Mouse (Mus musculus): ENCODE results near the gene Sez6l2.
A peak's percentile ranks its signal among the peaks of the same experiment; 100 is the strongest.
"Not testable (repeated sequence)": the region's sequence is repeated elsewhere in the genome, so short reads cannot be mapped to it uniquely, and the experiment has no call there.

Sez6l2 gene

DNA sequence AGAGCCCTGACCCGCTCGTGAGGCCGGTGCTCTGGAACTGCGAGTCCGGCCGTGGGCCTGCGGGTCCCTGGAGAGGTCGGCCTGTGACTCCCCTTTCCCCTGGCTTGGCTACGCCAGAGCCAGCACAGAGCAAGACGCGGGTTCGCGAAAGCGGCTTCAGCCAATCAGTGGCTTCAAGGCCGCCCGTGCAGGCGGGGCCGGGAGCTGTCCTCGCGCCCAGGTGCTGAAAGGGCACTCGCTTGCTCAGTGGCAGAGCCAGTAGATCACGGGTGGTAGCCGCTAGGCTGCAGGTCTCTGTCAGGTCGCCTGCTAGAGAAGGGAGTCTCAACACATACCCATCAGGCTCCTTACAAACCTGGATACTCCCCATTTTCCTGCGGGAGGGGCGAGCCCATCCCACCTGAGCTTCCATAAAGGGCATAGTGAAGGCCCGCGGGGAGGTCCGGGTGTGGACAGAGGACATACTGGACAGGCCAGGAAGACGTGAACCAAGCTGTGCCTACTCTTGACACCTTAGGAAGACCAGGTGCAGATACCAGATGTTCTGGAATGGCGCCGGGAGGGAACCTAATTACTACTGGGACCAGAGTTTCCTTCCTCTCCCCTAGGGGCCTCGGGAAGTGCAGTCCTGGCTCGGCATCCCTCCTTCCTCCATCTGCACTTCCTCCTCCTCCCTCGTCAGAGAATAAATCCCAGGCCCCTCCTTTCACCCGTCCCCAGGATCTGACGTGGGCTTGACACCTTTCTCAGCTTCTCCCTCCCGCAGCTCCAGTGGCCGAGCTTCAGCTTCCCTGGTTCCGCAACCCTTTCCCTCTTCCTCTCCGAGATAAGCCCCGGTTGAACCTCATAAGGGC is at the start of gene Sez6l2:
Gene Sez6l2, plus strand, starts transcription at position 771 of the 854 bp plus-strand sequence.
- DNase-seq (ENCODE audit: low read depth in 2 of 2, low spot score in 2 of 2) = peak; percentile 72 to 84

DNA sequence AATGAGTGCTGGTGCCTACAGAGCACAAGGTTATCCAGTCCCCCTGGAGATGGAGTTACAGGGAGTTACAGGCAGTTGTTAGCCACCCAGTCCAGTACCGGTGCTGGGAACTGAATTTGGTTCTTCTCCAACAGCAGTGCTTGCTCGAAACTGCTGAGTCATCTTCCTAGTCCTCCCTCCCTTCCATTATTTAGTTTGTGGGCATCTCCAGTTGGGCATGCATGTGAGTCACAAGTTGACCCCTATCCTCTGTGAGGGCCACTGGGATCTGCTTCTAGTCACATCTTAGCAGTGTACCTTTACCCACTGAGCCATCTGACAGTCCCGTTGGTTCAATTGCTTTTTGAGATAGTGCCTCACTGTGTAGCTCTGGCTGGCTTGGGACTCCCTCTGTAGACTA is 44.8 kb upstream of the Sez6l2 start:
- no peak for DNase-seq (ENCODE audit: low read depth in 2 of 2, low spot score in 2 of 2)

DNA sequence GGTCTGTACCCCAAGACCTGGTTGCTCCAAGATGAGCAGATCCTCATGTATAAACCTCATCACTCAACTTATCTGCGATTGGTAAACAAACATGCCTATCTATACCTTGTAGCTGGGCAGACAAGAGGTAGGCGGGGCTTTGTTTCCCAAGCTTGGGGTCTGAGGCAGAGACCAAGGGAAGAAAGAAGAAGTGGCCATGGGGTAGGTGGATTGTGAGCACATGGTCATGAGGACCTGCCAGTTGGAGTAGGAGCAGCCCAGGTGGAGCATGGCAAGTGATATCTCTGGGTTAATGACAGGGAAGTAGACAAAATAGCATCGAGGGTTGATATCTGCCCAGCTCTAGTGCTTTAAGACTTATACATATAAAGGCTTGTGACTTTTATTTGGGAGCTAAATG is 35.5 kb upstream of the Sez6l2 start:
- DNase-seq (ENCODE audit: low read depth in 2 of 2, low spot score in 2 of 2) = no peak

DNA sequence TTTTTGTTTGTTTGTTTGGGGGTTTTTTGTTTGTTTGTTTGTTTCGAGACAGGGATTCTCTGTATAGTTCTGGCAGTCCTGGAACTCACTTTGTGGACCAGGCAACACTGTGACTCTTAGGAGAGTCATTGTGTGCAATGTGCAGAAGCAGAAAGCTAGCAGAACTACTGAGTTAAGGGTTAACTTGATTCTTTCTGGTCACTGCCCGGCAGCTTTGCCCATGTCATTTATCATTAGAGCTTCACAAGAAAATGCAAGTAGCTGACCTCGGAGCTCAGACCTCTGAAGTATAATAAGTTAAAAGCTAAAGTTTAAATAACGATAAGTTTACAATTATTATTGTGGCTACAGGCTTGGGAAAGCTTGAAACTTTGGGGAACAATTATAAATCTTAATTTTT is 32.0 kb upstream of the Sez6l2 start:
- DNase-seq (ENCODE audit: low read depth in 2 of 2, low spot score in 2 of 2) = not testable (repeated sequence)

DNA sequence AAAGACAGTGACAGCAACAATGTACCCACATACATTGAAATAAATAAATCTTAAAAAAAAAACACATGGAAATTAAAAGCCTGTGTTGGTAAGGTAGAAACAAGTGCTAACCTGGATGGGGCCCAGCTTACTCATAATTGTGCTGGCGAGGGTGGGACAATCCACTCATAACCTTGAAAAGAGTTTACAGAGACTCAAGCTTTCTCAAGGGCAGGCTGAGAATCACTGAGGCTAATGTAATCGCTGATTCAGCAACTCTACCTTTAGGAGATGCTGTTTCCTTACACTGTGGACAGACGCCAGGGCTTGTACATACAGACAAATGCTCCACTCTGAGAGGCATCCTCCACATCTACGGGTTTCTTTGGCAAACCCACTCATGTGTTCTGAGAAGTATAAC is 30.4 kb upstream of the Sez6l2 start:
- no peak for DNase-seq (ENCODE audit: low read depth in 2 of 2, low spot score in 2 of 2)

DNA sequence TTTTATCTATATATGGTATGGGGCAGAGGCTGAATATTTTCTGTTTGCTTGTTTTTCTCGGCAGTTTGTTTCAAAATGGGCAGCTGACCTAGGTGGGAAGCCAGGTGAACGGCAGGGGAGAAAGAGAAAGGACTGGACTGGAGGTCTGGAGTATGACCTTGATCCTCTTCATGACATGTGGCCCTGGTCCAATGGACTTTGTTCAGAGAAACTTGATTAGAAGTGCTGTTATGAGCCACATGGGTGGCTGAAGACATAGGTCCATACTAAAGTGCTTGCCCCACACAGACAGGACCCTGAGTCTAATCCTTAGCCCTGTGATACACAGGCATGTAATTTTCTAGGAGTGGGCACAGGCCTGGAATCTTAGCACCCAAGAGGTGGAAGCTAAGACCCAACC is 28.8 kb upstream of the Sez6l2 start:
- DNase-seq (ENCODE audit: low read depth in 2 of 2, low spot score in 2 of 2) = no peak

DNA sequence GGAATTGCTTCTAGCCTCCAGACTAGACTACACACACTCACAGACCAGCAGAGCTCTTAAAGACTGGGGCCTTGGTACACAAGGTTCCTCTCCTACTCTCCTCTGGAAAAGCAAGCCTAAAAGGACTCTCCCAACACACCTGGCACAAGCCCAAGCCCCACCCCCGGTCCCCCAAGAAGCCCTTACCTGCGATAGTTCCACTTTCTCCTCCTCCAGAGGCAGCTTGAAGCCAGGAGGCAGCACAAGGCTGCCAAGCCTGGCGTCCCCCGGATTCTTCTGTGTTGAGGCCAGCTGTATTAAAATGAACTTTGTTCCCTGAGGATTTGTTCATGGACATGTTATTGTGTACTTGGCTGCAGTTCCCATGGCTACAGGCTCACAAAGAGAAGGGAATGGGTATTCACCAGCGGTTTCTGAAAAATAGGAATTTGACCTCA is 27.7 kb upstream of the Sez6l2 start, which contains the start of gene Tmem219:
Gene Tmem219, minus strand, starts transcription at position 294 of the 437 bp plus-strand sequence.
- no peak for DNase-seq (ENCODE audit: low read depth in 2 of 2, low spot score in 2 of 2)

DNA sequence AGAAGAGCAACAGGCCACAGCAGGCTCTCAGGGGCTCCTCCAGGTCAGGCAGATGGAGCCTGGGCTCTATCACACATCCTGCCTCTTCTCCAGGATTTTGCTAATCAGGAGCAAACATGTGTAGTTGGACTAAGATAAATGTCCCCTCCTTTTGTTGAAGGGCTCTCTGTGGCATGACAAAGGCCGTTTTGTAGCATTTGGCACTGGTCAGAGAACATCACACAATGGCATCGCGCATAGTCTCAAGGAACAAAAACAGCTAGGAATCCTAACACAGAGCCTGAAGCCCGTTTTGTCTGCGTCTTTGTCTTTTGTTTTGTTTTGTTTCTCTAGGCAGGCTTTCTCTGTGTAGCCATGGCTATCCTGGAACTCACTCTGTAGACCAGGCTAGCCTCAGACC is 26.4 kb upstream of the Sez6l2 start:
- DNase-seq (ENCODE audit: low read depth in 2 of 2, low spot score in 2 of 2) = no peak

DNA sequence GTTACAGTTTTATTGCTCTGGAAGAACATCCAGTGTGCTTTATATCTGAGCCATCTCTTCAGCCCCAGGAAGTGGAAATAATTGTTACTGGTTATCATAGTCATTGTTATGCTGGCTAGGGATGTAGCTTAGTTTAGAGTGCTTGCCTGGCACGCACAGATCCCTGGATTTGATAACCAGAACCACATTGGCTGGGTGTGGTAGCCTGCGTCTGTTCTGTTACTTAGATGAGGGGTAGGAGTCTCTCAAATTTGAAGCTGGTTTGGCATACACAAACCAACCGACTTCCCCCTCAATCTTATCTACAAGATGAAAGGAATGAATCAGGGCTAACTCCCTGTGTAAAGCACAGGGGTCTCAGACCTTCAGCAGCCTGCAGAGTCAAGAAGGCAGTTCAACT is 24.1 kb upstream of the Sez6l2 start:
- DNase-seq (ENCODE audit: low read depth in 2 of 2, low spot score in 2 of 2) = no peak

DNA sequence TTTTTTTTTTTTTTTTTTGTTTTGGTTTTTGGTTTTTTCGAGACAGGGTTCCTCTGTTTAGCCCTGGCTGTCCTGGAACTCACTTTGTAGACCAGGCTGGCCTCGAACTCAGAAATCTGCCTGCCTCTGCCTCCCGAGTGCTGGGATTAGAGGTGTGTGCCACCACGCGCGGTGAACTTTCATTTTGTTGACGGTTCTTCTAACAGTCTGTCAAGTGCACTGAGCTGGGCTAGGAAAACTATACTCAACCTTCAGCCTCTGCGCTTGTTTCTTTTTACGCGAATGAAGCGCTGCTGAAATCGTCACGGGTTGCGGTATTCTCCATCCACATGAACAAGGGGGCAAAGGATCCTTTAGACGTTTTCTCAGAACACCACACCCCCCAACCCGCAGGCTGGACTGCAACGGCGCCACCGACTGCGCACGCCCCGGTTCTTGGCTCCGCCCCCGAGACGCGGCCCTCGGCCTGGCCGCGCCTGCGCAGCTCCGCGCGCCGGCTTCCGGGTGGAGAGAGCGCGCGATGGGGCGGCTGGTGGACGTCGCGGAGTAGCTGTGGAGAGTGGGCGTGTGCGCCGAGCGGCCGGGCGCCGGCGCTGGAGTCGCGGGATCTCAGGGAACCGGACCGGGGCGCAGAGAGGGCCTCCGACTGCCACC is 21.9 kb upstream of the Sez6l2 start, which contains the start of gene Kctd13:
Gene Kctd13, plus strand, starts transcription at position 496 of the 654 bp plus-strand sequence.
- DNase-seq (ENCODE audit: low read depth in 2 of 2, low spot score in 2 of 2) = peak; percentile 88 to 92

DNA sequence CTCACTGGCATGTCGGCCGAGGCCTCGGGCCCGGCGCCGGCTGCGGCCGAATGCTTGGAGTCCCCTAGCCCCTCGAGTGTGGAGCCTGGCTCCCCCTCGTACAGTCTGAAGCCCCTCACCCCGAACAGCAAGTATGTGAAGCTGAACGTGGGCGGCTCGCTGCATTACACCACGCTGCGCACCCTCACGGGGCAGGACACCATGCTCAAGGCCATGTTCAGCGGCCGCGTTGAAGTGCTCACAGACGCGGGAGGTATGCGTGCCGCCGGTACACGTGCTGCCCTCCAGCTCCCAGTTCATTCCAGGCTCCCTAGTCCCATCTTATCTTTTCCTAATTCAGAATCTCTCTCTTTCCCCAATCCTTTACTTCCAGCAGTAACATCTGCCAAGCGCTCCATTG is 21.3 kb upstream of the Sez6l2 start:
- DNase-seq (ENCODE audit: low read depth in 2 of 2, low spot score in 2 of 2) = no peak

DNA sequence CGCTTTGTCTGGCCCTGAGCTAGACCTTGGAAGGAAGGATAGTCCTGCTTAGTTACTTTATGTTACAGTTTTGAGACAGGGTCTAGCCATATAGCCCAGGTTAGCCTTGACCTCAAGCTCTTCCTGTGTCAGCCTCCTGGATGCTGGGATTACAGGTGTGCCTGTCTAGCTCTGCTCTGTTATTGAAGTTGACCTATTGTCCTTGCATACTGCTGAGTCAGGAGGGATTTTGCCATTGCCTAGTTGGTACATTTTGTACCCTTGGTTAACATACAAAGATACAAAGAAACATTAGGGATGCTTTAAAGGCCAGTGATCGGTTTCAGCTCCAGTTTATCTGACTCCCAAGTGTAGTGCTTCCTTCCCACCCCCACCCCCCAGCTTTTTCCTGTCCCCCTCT is 17.7 kb upstream of the Sez6l2 start:
- DNase-seq (ENCODE audit: low read depth in 2 of 2, low spot score in 2 of 2) = no peak

DNA sequence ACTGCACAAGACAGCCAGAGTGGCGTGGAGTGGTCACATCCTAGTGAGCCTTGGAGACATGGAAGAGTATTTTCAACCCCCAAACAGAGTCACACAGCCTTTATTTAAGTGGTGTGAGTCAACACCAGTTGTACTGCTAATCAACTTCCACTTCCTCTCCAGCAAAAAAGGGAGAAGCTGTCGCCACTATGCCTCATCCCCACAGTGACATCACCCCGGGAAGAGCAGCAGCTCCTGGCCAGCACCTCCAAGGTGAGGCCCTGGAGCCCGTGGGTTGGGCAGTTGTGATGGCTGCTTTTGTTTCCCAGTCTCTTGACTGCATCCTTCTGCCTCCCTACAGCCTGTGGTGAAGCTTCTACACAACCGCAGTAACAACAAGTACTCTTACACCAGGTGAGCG is 9.2 kb upstream of the Sez6l2 start:
- no peak for DNase-seq (ENCODE audit: low read depth in 2 of 2, low spot score in 2 of 2)

DNA sequence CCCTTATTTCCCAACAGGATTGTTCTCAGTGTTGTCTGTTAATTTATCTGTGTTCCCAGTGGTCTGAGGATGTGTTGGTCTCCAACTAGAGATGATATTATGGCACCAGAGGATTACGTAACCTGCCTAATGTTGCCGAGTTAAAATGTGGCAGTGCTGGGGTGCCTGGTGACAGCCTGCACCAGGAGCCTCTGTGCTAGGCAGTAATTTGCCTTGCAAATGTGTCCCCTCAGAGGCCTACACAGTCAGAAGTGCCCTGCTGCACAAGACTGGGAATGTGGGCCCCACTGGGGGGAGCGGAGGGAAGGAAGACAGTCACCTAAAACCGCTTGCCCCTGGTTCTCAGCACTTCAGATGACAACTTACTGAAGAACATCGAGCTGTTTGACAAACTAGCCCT is 8.6 kb upstream of the Sez6l2 start:
- DNase-seq (ENCODE audit: low read depth in 2 of 2, low spot score in 2 of 2) = no peak

DNA sequence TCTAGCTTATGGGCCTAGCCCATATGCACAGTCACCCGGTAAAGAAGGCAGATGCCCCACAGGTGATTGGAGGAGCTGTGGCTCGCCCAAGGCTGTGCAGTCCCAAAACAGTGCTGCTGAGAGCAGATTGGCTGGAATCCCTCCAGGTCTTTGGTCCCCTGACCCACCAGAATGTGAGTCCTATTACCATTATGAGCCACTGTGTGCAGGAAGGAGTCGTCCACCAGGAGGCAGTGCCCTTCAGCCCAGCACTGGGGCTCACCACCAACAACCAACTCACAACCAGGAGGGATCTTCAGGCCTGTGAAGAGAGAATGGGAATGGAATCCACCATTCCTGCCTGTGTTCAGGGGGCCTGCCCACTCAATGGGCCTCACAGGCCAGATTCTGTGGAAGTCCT is 3.8 kb upstream of the Sez6l2 start:
- peak; percentile 21 to 37 for DNase-seq (ENCODE audit: low read depth in 2 of 2, low spot score in 2 of 2)

DNA sequence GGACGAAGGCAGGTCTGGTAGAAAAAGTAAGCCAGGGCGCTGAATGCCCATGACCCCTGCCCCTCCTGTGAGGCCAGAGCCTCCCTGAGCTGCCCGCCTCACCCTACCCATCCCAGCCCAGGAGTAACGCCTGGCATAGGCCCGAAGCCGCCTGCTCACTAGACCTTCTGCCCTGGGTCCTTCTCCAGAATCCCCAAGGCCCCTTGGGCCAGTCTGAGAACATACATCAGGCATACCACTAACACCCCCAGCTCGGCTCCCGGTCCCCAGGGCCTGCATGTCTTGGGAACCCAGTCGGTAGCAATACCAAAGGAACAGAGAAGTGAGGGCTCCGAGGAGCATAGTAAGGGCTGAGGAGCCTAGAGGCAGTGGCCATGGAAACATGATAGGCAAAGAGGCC is 1.7 kb upstream of the Sez6l2 start:
- no peak for DNase-seq (ENCODE audit: low read depth in 2 of 2, low spot score in 2 of 2)

DNA sequence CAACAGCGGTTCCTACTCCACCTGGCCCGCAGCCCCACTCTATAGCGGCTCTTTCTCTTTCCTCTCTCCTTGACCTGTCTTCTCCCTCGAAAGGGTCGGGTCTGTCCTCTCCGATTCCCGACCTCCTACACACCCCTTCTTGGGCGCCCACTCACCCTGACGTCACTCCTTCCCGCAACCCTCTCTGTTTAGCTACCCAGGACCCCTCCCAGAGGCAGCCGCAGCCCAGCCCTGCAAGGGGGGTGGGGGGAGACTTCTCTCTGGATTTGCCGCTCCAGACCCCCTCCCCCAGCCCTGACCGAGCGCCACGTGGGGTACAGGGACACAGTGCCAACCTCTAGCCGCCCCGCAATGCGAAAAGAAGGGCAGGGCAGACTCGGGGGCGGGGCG is 965 bp upstream of the Sez6l2 start, which contains the start of gene Asphd1:
Gene Asphd1, minus strand, starts transcription at position 180 of the 390 bp plus-strand sequence.
- no peak for DNase-seq (ENCODE audit: low read depth in 2 of 2, low spot score in 2 of 2)

DNA sequence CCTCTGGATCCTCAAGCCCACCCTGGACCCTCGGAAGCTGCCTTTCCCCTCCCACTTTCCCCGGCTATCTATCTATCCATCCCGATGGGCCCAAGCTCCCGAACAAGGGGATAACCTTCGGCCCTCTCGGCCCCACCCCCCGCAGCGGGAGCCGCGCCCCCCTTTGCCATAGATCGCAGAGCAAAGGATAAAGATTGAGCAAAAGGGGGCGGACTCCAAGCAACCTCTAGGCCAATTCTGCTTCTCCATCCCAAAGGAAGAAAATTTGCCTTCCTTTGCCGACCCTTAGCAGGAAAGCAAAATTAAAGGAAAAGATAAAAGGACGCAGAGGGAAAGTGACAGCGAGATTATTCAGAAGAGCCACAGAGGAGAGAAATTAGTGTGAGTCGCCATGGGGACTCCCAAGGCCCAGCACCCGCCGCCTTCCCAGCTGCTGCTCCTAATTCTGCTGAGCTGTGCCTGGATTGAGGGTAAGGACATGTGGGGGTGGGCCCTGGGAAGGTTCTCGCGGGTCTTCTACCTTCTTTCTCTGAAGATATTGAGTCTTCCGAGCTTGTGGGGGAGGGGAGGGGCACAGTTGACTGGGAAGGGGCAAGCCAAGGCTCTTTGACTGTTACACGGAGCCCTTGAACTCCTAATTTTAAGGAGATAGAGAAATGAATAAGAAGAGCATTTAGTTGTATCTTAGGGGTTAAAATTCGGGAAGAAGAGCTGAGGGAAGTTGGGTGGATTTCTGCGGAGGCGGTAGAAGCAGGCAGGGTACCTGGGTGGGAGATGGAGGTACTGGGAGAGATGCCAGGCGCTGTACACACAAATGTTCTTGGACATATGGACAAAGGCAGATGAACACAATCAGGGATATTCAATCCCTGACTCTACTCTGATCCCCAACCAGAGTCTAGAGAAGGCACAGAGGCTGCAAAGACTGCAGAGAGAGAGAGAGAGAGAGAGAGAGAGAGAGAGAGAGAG is 568 bp downstream of the Sez6l2 start:
- DNase-seq (ENCODE audit: low read depth in 2 of 2, low spot score in 2 of 2) = no peak

DNA sequence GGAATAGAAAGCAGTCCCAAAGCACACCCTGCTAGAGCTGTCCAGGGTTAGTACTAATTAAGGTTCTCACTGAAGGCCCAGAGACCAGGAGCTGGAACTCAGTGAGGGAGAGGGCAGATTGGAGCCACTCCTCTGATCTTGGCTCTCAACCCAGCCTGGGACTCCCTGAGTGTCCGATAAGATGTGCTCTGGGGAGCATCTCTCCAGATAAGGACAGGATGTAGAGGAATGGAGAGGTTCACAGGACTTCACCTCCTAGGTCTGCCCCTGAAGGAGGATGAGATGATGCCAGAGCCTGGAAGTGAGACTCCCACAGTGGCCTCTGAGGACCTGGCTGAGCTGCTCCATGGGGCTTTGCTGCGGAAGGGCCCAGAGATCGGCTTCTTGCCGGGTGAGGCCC is 1.4 kb downstream of the Sez6l2 start:
- DNase-seq (ENCODE audit: low read depth in 2 of 2, low spot score in 2 of 2) = no peak

DNA sequence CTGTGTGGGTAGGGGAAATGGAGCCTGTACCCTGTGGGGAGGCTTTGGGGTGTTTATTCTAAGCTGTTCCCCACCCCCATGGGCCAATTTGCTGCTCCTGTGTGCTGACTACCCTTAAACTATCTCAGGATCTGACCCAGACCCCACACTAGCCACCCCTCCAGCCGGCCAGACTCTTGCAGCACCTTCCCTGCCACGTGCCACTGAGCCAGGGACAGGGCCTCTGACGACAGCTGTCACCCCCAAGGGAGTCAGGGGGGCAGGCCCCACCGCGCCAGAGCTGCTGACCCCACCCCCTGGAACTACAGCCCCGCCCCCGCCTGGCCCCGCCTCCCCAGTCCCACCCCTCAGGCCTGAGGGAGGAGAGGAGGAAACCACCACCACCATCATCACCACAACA is 2.3 kb downstream of the Sez6l2 start:
- DNase-seq (ENCODE audit: low read depth in 2 of 2, low spot score in 2 of 2) = no peak

DNA sequence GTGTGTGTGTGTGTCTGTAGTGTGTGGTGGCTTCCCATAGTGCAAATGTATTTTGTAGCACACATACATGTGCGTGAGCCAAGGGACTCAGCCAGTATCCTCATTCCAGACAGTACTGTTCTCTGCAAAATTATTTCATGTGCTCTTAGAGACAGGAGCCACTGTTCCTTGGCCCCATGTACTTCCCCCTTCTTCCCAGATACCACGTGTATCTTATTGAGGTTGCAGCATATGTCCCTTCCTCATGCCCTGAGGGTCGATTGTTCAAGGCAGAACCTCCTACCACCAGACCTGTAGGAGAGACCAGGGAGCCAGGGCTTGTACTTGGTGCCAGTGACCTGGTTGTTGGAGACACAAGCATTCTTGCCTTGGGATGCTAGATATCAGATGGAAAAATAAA is 4.8 kb downstream of the Sez6l2 start:
- no peak for DNase-seq (ENCODE audit: low read depth in 2 of 2, low spot score in 2 of 2)

All from CD8-positive naive resting alpha-beta T cell, adult 2 months (primary cell).